Mouse (Mus musculus): ENCODE data around the gene Irf2bpl.

DNA sequence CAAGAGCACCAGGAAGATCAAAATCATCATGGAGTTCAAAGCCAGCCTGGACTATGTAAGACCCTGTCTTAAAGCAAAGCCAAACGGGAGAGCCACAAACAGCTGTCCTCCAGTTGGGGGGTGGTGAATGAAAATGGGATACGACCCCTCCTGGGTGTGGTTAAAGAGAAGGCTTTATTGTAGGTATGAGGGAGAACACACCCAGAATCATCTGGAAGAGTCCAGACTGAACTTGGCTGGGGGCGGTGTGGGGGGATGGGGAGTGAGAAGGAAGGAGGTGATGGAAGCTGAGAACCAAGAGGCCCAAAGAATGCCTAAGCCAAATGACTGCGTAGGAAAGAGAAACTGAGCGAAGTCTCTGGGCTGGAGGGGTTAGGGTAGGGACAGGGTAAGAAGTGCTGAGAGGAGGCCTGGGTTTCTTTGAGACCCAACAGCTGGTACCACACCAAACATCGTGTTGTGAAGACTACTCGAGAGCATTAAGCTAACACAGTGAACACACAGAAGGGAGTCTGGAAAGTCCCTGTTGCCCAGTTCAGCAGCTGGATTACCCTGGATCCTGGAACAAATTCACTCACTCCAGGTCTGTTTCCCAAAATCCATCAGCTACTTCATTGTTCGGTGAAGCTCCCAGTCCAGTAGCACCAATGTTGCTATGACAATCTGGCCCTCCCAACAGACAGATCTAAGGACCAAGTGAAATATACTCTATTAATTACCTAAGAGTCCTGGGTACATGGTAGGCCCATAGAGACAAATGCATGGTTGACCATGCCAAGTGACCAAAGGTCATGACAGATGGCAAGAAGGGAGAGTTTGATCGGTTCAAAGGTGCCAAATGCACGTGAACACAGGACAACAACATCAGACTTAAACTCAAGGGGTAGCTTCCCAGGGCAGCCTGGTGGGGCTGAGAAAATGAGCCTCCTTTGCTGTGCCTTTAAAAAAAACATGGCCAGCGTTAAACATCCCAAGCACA, 19.5 kb upstream of the Irf2bpl start:
- TF ChIP-seq CTCF (IDR thresholded peaks at IDR 0.05; ENCODE audit: control insufficient read depth, insufficient read depth, insufficient read length): no peak
- no peak for TF ChIP-seq FOSL1 (IDR thresholded peaks at IDR 0.05; ENCODE audit: insufficient read depth, low read length, poor library complexity, severe bottlenecking)
- TF ChIP-seq CEBPB (IDR thresholded peaks at IDR 0.05; ENCODE audit: low read depth): no peak
- TF ChIP-seq MAX (IDR thresholded peaks at IDR 0.05): no peak

Measured in C2C12 (cell line).